Mouse (Mus musculus) layer of hippocampus, postnatal 14 days (tissue): ENCODE measurements around the gene Dido1. TPM values are rescaled to one million over a fixed set of nuclear protein-coding genes. Genes with fewer than 3 reads are reported as not detected.
"Not testable (repeated sequence)": the region's sequence is repeated elsewhere in the genome, so short reads cannot be mapped to it uniquely, and the experiment has no call there.

Experiments used
- DNase-seq, 2 experiments: peaks; one replicate each; pipeline ENCODE4 v3.0.0; 2021 to 2022; ENCODE audit warnings: low spot score in 2 of 2, mixed read lengths in 1 of 2
- total RNA-seq, 2 experiments: library from RNA; stranded (reverse); gene quantifications; 2 replicates each; pipeline ENCODE4 v1.2.3; 2021

Gene Dido1
- total RNA-seq, 2 experiments from 2014 or later: 54.2 to 56.9 TPM

GRCm38 (mm10) chr2:180724585-180725413, 15.0 kb upstream of the Dido1 start, which contains the start of gene Slc17a9:
Slc17a9 (plus strand) TSS chr2:180725263.
- no peak for DNase-seq

GRCm38 (mm10) chr2:180723865-180724264, 14.1 kb upstream of the Dido1 start:
- DNase-seq: no peak

- not testable (repeated sequence) for DNase-seq
These were observed 12.9 kb upstream of the Dido1 start for GRCm38 (mm10) chr2:180722748-180723147.

- no peak for DNase-seq
These were observed 2.4 kb upstream of the Dido1 start for GRCm38 (mm10) chr2:180712037-180712689.

- no peak for DNase-seq
These were observed 1.7 kb upstream of the Dido1 start for GRCm38 (mm10) chr2:180711527-180711926.

GRCm38 (mm10) chr2:180710276-180711155, 717 bp upstream of the Dido1 start:
- no peak for DNase-seq

GRCm38 (mm10) chr2:180709023-180709922, 526 bp downstream of the Dido1 start:
- peak in 1 of 2 experiments; percentile 32 for DNase-seq

GRCm38 (mm10) chr2:180705975-180706374, 3.8 kb downstream of the Dido1 start:
- DNase-seq: no peak

GRCm38 (mm10) chr2:180705066-180705465, 4.7 kb downstream of the Dido1 start:
- DNase-seq: no peak

GRCm38 (mm10) chr2:180704591-180704990, 5.2 kb downstream of the Dido1 start:
- DNase-seq: no peak

GRCm38 (mm10) chr2:180703645-180704359, 6.0 kb downstream of the Dido1 start:
- DNase-seq: no peak

GRCm38 (mm10) chr2:180703175-180703574, 6.6 kb downstream of the Dido1 start:
- DNase-seq: no peak

GRCm38 (mm10) chr2:180702701-180703149, 7.1 kb downstream of the Dido1 start:
- no peak for DNase-seq

- peak; percentile 92 to 94 for DNase-seq
These were observed 7.8 kb downstream of the Dido1 start for GRCm38 (mm10) chr2:180701767-180702621.

GRCm38 (mm10) chr2:180701053-180701766, 8.6 kb downstream of the Dido1 start:
- DNase-seq: peak in 1 of 2 experiments; percentile 34

GRCm38 (mm10) chr2:180700457-180700856, 9.3 kb downstream of the Dido1 start:
- no peak for DNase-seq

GRCm38 (mm10) chr2:180695176-180695575, 14.6 kb downstream of the Dido1 start:
- no peak for DNase-seq

GRCm38 (mm10) chr2:180692630-180693029, 17.2 kb downstream of the Dido1 start:
- DNase-seq: peak in 1 of 2 experiments; percentile 40
